Mouse (Mus musculus) CH12.LX (cell line): ENCODE measurements around the gene Cirbp. TPM values are rescaled to one million over a fixed set of nuclear protein-coding genes. Genes with fewer than 3 reads are reported as not detected.

Experiments
- DNase-seq: peaks from one replicate; pipeline ENCODE4 v3.0.0-alpha.2; 2013; ENCODE audit errors: extremely low read depth
- H3K27ac ChIP-seq: 2 replicates; pipeline ENCODE4 v1.5.1; 2012; ENCODE audit warnings: low read depth, mild to moderate bottlenecking, control low read depth, moderate library complexity; ENCODE audit not compliant: insufficient read depth
- H3K27me3 ChIP-seq: replicated peaks from 2 replicates; pipeline ENCODE3; 2012; ENCODE audit warnings: inconsistent platforms
- H3K36me3 ChIP-seq, 2 experiments: replicated peaks in 1 of 2; 2 replicates each; pipeline versions ENCODE3 to v1.6.1; 2012; ENCODE audit warnings: inconsistent platforms in 1 of 2, low read length in 1 of 2, mild to moderate bottlenecking in 1 of 2, mixed read lengths in 1 of 2, moderate library complexity in 1 of 2; ENCODE audit not compliant: control insufficient read depth in 1 of 2, insufficient read depth in 1 of 2
- H3K4me1 ChIP-seq, 2 experiments: 2 replicates each; pipeline ENCODE4 v1.6.1; 2012; ENCODE audit warnings: inconsistent platforms in 1 of 2, moderate library complexity in 1 of 2; ENCODE audit not compliant: insufficient read depth in 2 of 2, control insufficient read depth in 1 of 2
- H3K4me2 ChIP-seq: 2 replicates; pipeline ENCODE4 v1.6.1; 2012; ENCODE audit warnings: low read depth, mild to moderate bottlenecking, control low read depth; ENCODE audit not compliant: poor library complexity, insufficient read depth, severe bottlenecking
- H3K4me3 ChIP-seq, 3 experiments: fragments of 150-350 bp in 1 of 3; sonication (generic) in 1 of 3; replicated peaks in 1 of 3; 2 replicates each; pipeline versions ENCODE3 to v1.5.1; 2011 to 2012; ENCODE audit warnings: low read depth in 2 of 3, low read length in 2 of 3, mild to moderate bottlenecking in 2 of 3, moderate library complexity in 2 of 3, control low read depth in 1 of 3, improper control_type of control experiment in 1 of 3, inconsistent platforms in 1 of 3, mixed read lengths in 1 of 3; ENCODE audit not compliant: poor library complexity in 1 of 3
- H3K79me2 ChIP-seq: replicated peaks from 2 replicates; pipeline ENCODE4 v1.6.1; 2012; ENCODE audit warnings: mild to moderate bottlenecking, moderate library complexity; ENCODE audit not compliant: control insufficient read depth, poor library complexity, insufficient read depth, severe bottlenecking; ENCODE audit errors: extremely low read depth
- H3K9ac ChIP-seq: 2 replicates; pipeline ENCODE4 v1.6.1; 2012; ENCODE audit warnings: low read depth, mild to moderate bottlenecking, control low read depth, moderate library complexity; ENCODE audit not compliant: insufficient read depth
- H3K9me3 ChIP-seq: replicated peaks from 2 replicates; pipeline ENCODE3; 2012; ENCODE audit warnings: low read length, inconsistent platforms, mixed read lengths
- BHLHE40 ChIP-seq: IDR thresholded peaks from 2 replicates; pipeline ENCODE4 v1.6.1; 2011; ENCODE audit warnings: mild to moderate bottlenecking, low read depth, low read length, improper control_type of control experiment
- CHD1 ChIP-seq: IDR thresholded peaks from 2 replicates; pipeline ENCODE4 v1.6.1; 2012; ENCODE audit warnings: low read depth, low read length, improper control_type of control experiment, inconsistent platforms
- CHD2 ChIP-seq: IDR thresholded peaks from 2 replicates; pipeline ENCODE4 v1.6.1; 2011; ENCODE audit warnings: low read length, improper control_type of control experiment
- CTCF ChIP-seq, 2 experiments: IDR thresholded peaks in 1 of 2; conservative IDR thresholded peaks in 1 of 2; 2 replicates each; pipeline ENCODE4 v1.5.1; 2011 to 2012; ENCODE audit warnings: low read depth in 2 of 2, low read length in 2 of 2, improper control_type of control experiment in 1 of 2, inconsistent platforms in 1 of 2, mild to moderate bottlenecking in 1 of 2, moderate library complexity in 1 of 2
- ELF1 ChIP-seq: IDR thresholded peaks from 2 replicates; pipeline ENCODE4 v1.6.1; 2014; ENCODE audit warnings: low read depth, mild to moderate bottlenecking, inconsistent platforms, low read length, improper control_type of control experiment
- ETS1 ChIP-seq: conservative IDR thresholded peaks from 2 replicates; pipeline ENCODE4 v1.6.1; 2012; ENCODE audit warnings: low read depth, mild to moderate bottlenecking, inconsistent platforms, low read length, improper control_type of control experiment, moderate library complexity
- IRF4 ChIP-seq: IDR thresholded peaks from 2 replicates; pipeline ENCODE4 v1.6.1; 2014; ENCODE audit warnings: low read depth, mild to moderate bottlenecking, inconsistent platforms, low read length, improper control_type of control experiment
- MAFK ChIP-seq: IDR thresholded peaks from 2 replicates; pipeline ENCODE4 v1.6.1; 2011; ENCODE audit warnings: low read length, improper control_type of control experiment; ENCODE audit not compliant: insufficient replicate concordance
- MAX ChIP-seq: IDR thresholded peaks from 2 replicates; pipeline ENCODE4 v1.6.1; 2011; ENCODE audit warnings: low read length, improper control_type of control experiment
- MEF2A ChIP-seq: IDR thresholded peaks from 2 replicates; pipeline ENCODE4 v1.6.1; 2014; ENCODE audit warnings: low read depth, mild to moderate bottlenecking, inconsistent platforms, low read length, improper control_type of control experiment, borderline replicate concordance
- MXI1 ChIP-seq: IDR thresholded peaks from 2 replicates; pipeline ENCODE4 v1.6.1; 2011; ENCODE audit warnings: mild to moderate bottlenecking, low read depth, low read length, improper control_type of control experiment
- NELFE ChIP-seq: IDR thresholded peaks from 2 replicates; pipeline ENCODE4 v1.6.1; 2011; ENCODE audit warnings: low read depth, low read length, improper control_type of control experiment
- RCOR1 ChIP-seq: conservative IDR thresholded peaks from 2 replicates; pipeline ENCODE4 v1.6.1; 2012; ENCODE audit warnings: low read depth, mild to moderate bottlenecking, inconsistent platforms, low read length, improper control_type of control experiment
- SIN3A ChIP-seq: IDR thresholded peaks from 2 replicates; pipeline ENCODE4 v1.6.1; 2012; ENCODE audit warnings: low read length, improper control_type of control experiment, inconsistent platforms
- SMC3 ChIP-seq: IDR thresholded peaks from 2 replicates; pipeline ENCODE4 v1.6.1; 2011; ENCODE audit warnings: low read depth, low read length, improper control_type of control experiment
- TCF12 ChIP-seq: IDR thresholded peaks from 2 replicates; pipeline ENCODE4 v1.6.1; 2014; ENCODE audit warnings: low read depth, mild to moderate bottlenecking, inconsistent platforms, low read length, improper control_type of control experiment
- UBTF ChIP-seq: IDR thresholded peaks from 2 replicates; pipeline ENCODE4 v1.6.1; 2012; ENCODE audit warnings: low read depth, mild to moderate bottlenecking, inconsistent platforms, low read length, improper control_type of control experiment, moderate library complexity
- USF1 ChIP-seq: IDR thresholded peaks from 2 replicates; pipeline ENCODE4 v1.6.1; 2014; ENCODE audit warnings: low read depth, mild to moderate bottlenecking, inconsistent platforms, low read length, improper control_type of control experiment
- USF2 ChIP-seq: conservative IDR thresholded peaks from 2 replicates; pipeline ENCODE4 v1.6.1; 2011; ENCODE audit warnings: low read depth, low read length, improper control_type of control experiment
- ZMIZ1 ChIP-seq: IDR thresholded peaks from 2 replicates; pipeline ENCODE4 v1.6.1; 2012; ENCODE audit warnings: low read depth, mild to moderate bottlenecking, inconsistent platforms, low read length, improper control_type of control experiment
- ZNF384 ChIP-seq: IDR thresholded peaks from 2 replicates; pipeline ENCODE4 v1.6.1; 2012; ENCODE audit warnings: low read depth, low read length, improper control_type of control experiment, inconsistent platforms
- dilution Hi-C: fragments of 300-500 bp; cut with MboI; formaldehyde crosslinking; loops from 2 replicates; pipeline ENCODE4 v1.14.3; 2020; ENCODE audit warnings: low sequenced_read_pairs; ENCODE audit not compliant: extremely low pct_unique_long_range_greater_than_20kb, extremely low pct_ligation_motif_present
- in situ Hi-C: fragments of 300-500 bp; cut with MboI; formaldehyde crosslinking; loops from 3 replicates; pipeline ENCODE4 v1.14.3; 2019; ENCODE audit warnings: low sequenced_read_pairs, low pct_ligation_motif_present, low pct_unique_long_range_greater_than_20kb, mixed read lengths
- polyA plus RNA-seq: library from polyadenylated mRNA; unstranded; fragments of >175 nt; gene quantifications from 2 replicates; pipeline ENCODE4 v1.2.1, GENCODE M21; 2012; ENCODE audit warnings: low read depth; ENCODE audit not compliant: insufficient read length
- total RNA-seq, 2 experiments: library from RNA; depleted of rRNA; stranded (reverse); fragments of 300-350 nt in 1 of 2; fragments of >200 nt in 1 of 2; gene quantifications; 2 replicates each; pipeline ENCODE4 v1.2.3; 2012 to 2014

Cirbp gene
- total and polyA plus RNA-seq, 3 experiments, result 27.0 to 40.2 (median 34.4) TPM

DNA sequence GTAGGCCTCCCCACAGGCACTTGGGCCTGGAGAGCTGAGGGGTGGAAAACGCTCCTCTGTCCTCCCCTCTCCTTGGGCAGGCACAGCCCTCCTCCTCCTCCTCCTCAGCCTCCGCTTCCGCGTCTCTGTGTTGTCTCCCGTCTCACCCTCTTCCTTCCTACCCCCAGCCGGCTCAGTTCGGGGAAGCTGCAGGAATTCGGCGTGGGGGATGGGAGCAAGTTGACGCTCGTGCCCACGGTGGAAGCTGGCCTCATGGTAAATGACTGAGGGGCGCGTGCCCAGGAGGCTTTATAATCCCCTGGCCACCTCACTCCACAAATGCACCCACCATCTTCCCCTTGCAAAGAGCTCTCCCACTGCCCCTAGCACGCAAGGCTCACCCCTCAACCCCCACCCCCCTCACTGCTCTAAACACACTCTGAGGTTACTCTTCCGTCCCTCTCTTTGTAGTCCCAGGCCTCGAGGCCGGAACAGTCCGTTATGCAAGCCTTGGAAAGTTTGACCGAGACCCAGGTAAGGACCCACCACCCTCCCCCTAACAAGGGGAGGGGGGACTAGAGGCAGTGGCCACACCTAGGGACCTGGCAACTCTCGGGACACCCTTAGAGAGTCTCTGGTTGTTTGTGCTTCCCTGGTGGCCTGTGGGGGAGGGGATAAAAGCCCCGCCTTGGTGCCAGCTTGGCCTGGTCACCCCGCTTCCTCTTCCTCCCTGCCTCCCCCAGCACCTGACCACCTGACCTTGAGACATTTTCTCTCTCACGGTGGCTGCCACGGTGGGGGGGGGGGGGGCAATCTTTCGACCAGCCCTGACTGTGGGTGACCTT is 14.4 kb upstream of the Cirbp start:
- dilution Hi-C loops (no loop called here), in situ Hi-C loops (no loop called here)
- Histone ChIP-seq H3K4me2 (peak overlapping the region; percentile 67), H3K4me3 (peak overlapping the region; percentile 81 to 84 (median 82)), H3K27ac (peak overlapping the region; percentile 96), H3K9me3 (no peaks in the 10 kb centered on the region), H3K36me3 (peaks cover 37 to 49% of the 10 kb centered on the region in 2 experiments), H3K4me1 (peaks cover 28 to 52% of the 10 kb centered on the region in 2 experiments), H3K79me2 (peaks cover 15% of the 10 kb centered on the region), H3K9ac (peak overlapping the region; percentile 95), H3K27me3 (no peaks in the 10 kb centered on the region)
- DNase-seq, result no peak
- TF ChIP-seq CHD2 (peak; percentile 21; the same call in 1 of the 2 replicates), MEF2A (peak; percentile 7), MAX (0 out of 2 replicates have a peak, but pooled peaks have one; percentile 10), CHD1 (no peak), USF2 (no peak; the same call in 1 of the 2 replicates), SIN3A (peak; percentile 5), ETS1 (peak; percentile 55), IRF4 (0 out of 2 replicates have a peak, but pooled peaks have one; percentile 34), TCF12 (peak; percentile 67), MXI1 (0 out of 2 replicates have a peak, but pooled peaks have one; percentile 24), SMC3 (no peak), CTCF (conservative IDR thresholded peaks at IDR 0.05 in 1 of 2, IDR thresholded peaks at IDR 0.05 in 1 of 2; ENCODE audit: low read depth in 2 of 2, low read length in 2 of 2) (no peak), ZNF384 (no peak), MAFK (no peak), UBTF (peak; percentile 32; the same call in 1 of the 2 replicates), USF1 (peak; percentile 58), RCOR1 (no peak), ZMIZ1 (0 out of 2 replicates have a peak, but pooled peaks have one; percentile 27), NELFE (0 out of 2 replicates have a peak, but pooled peaks have one; percentile 13), BHLHE40 (peak; percentile 46; the same call in 1 of the 2 replicates), ELF1 (peak; percentile 66)
